Mouse (Mus musculus): ENCODE results near the gene Gdpd5.

GRCm38 (mm10) chr7:99348883-99349282 lies 32.3 kb upstream of the Gdpd5 start:
- TF ChIP-seq GATA1 (IDR thresholded peaks at IDR 0.05; ENCODE audit: borderline replicate concordance, low read length) (no peak), FLI1 (IDR thresholded peaks at IDR 0.05; ENCODE audit: low read length) (no peak)
